Mouse (Mus musculus): ENCODE measurements around the gene Cdk5r1.

Cdk5r1 gene

GRCm38 (mm10) chr11:80481409-80482050, 4.7 kb downstream of the Cdk5r1 start:
- no peak for DNase-seq (ENCODE audit: low read depth, low spot score)

GRCm38 (mm10) chr11:80482347-80482746, 5.5 kb downstream of the Cdk5r1 start:
- no peak for DNase-seq (ENCODE audit: low read depth, low spot score)

GRCm38 (mm10) chr11:80482921-80483320, 6.1 kb downstream of the Cdk5r1 start:
- DNase-seq (ENCODE audit: low read depth, low spot score), result no peak

- DNase-seq (ENCODE audit: low read depth, low spot score), result no peak
Measured at GRCm38 (mm10) chr11:80483536-80484067, 6.8 kb downstream of the Cdk5r1 start.

- DNase-seq (ENCODE audit: low read depth, low spot score), result no peak
Measured at GRCm38 (mm10) chr11:80484191-80484791, 7.5 kb downstream of the Cdk5r1 start.

GRCm38 (mm10) chr11:80485120-80485551, 8.3 kb downstream of the Cdk5r1 start:
- no peak for DNase-seq (ENCODE audit: low read depth, low spot score)

GRCm38 (mm10) chr11:80485622-80486206, 8.9 kb downstream of the Cdk5r1 start:
- no peak for DNase-seq (ENCODE audit: low read depth, low spot score)

- DNase-seq (ENCODE audit: low read depth, low spot score), result no peak
Measured at GRCm38 (mm10) chr11:80487904-80488587, 11.2 kb downstream of the Cdk5r1 start.

GRCm38 (mm10) chr11:80489172-80489881, 12.5 kb downstream of the Cdk5r1 start:
- no peak for DNase-seq (ENCODE audit: low read depth, low spot score)

- DNase-seq (ENCODE audit: low read depth, low spot score), result no peak
Measured at GRCm38 (mm10) chr11:80489882-80490196, 13.0 kb downstream of the Cdk5r1 start.

- no peak for DNase-seq (ENCODE audit: low read depth, low spot score)
Measured at GRCm38 (mm10) chr11:80490831-80491230, 14.0 kb downstream of the Cdk5r1 start.

GRCm38 (mm10) chr11:80493186-80493585, 16.4 kb downstream of the Cdk5r1 start:
- DNase-seq (ENCODE audit: low read depth, low spot score), result no peak

- no peak for DNase-seq (ENCODE audit: low read depth, low spot score)
Measured at GRCm38 (mm10) chr11:80494852-80495251, 18.0 kb downstream of the Cdk5r1 start.

- DNase-seq (ENCODE audit: low read depth, low spot score), result no peak
Measured at GRCm38 (mm10) chr11:80495972-80496371, 19.1 kb downstream of the Cdk5r1 start.

GRCm38 (mm10) chr11:80496640-80497039, 19.8 kb downstream of the Cdk5r1 start:
- no peak for DNase-seq (ENCODE audit: low read depth, low spot score)

GRCm38 (mm10) chr11:80497225-80497919, 20.5 kb downstream of the Cdk5r1 start:
- no peak for DNase-seq (ENCODE audit: low read depth, low spot score)

GRCm38 (mm10) chr11:80498328-80499070, 21.7 kb downstream of the Cdk5r1 start:
- DNase-seq (ENCODE audit: low read depth, low spot score), result no peak

GRCm38 (mm10) chr11:80499550-80499952, 22.7 kb downstream of the Cdk5r1 start:
- DNase-seq (ENCODE audit: low read depth, low spot score), result no peak

- no peak for DNase-seq (ENCODE audit: low read depth, low spot score)
Measured at GRCm38 (mm10) chr11:80503281-80503680, 26.5 kb downstream of the Cdk5r1 start.

- peak; percentile 22 for DNase-seq (ENCODE audit: low read depth, low spot score)
Measured at GRCm38 (mm10) chr11:80503726-80504452, 27.1 kb downstream of the Cdk5r1 start.
